Mouse (Mus musculus): ENCODE measurements around the gene Cryga. TPM values are rescaled to one million over a fixed set of nuclear protein-coding genes. Genes with fewer than 3 reads are reported as not detected.

Cryga gene
- total RNA-seq (2021) = not detected
- long read RNA-seq, experiment 1 = 0 reads
- long read RNA-seq, experiment 2 = 0 reads

DNA sequence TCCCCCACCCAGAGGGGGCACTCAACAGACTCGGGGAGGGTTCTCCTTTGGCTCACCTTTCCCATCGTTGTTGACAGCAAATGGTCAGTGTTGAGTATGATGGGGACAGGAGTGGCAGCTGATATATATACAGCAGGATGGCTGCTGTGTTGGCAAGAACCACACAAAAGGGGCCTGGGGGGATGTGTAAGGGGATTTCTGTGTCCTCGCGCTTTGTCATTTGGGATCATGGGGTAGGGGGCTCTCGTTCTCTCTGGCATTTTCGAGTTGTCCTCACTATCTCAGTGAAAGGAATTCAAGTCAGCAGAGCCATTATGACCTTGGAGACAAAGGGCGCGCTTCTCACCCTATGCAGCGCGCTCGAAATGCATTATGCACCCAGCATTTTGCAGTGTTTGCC is at the start of gene Cryga:
TSS of gene Cryga (minus strand) at position 101 of the 400 bp plus-strand sequence.
- no peak for DNase-seq (ENCODE audit: low spot score in 2 of 2)

DNA sequence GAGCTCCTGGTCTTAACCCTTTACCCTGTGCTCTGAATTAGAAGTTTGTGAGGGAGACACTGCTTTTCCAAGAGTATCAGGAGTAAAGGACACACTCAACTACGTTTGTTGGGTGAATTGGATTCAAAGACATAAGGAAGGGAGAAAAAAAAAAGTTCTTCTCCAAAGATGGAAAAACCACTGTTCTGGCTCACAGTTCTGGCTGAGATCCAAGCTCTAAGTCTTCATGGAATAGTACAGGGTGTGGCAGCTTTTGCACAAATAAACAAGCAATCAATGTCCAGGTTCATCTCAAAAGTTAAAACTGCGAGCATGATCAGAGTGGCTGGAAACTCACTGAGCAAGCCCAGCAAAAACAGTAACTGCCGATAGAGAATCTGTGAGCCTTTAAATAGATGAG is 44.8 kb upstream of the Cryga start:
- no peak for DNase-seq (ENCODE audit: low spot score in 2 of 2)

DNA sequence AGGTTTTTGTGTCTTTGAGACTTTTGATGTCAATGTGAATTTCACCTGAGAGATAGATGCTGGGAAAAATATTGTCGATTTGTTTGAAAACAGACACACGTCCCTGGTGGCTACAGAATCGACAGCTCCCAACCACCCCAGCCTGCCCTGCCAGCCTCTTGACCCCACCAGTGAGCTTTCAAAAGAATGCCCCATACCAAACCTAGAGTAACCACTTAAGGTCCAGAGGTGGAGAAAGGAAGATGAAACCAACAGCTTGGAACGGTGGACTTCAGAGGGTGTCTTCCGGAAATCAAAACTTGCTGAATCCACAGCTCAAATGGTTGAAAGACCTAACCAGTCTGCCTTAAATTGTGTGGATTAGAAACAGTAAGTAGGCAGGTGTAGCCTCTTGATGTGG is 44.2 kb upstream of the Cryga start:
- no peak for DNase-seq (ENCODE audit: low spot score in 2 of 2)

DNA sequence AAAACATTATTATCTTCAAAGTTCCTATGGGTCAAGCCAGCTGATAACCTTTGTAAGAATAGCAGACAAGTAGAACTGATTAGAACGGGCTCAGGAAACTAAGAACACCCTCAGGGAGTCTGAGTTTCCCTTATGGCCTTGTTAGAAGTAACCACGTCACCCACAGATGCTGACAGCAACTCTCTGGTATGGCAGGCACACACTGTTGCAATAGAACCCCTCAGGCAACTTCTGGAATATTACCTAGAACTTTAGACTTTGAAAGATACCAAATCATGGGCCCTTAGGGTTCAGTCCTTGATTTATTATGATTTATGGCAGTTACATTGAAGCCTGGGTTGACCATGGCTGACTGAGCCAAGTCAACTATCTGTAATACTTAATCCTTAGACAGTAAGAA is 43.4 kb upstream of the Cryga start:
- no peak for DNase-seq (ENCODE audit: low spot score in 2 of 2)

DNA sequence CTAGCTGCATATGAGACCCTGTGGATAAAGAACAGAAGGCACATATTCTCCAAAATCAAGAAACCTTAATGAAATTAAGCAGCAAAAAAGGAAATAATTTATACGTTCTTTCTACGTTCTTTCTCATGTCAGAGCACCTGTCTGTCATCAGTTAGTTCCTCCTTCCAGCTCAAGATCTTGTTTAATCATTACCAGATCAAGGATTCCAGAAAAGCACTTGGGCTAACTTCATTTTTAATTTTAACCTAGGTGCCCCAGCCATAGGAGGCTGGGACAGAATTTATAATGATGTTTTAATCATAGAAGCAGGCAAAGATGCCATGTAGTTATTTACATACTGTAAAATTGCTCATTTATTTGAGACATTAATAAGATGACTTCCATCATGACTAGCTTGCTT is 41.6 kb upstream of the Cryga start:
- no peak for DNase-seq (ENCODE audit: low spot score in 2 of 2)

DNA sequence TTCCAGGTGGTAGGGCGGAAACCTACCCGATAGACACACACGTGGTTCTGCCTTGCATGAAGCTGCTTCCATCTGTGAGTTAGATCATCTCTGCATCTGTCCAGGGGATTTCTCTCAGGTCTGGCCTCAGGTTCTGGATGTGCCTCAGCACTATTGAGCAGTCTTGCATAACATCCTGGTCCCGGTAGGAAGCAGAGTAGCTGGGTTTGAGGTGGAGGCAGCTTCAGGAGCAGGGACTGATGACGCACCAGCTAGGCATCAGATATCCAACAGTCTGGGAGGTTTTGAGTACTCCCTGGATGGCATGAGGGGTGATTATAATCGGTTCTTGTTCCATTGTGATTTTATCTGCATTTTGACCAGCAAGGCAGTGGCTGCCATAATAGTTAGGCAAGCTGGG is 34.4 kb upstream of the Cryga start:
- DNase-seq (ENCODE audit: low spot score in 2 of 2) = no peak

DNA sequence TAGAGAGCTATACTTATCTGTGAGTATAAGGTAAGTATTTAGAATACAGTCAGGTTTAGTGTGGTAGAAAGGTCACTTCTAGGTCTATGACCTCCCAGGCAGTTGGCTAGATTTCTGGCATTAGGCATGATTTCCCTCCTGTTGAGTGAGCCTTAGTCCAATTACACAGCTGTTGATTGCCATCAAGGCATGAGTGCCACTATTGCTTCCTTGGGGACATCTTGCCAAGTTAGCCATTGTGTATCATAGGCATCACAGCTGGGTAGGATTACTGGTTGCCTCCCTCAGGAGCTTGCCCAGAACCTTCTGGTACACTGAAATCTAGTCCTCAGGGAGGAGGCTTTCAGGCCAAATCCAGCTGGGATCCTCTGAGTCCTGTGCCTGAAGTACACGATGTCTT is 29.7 kb upstream of the Cryga start:
- DNase-seq (ENCODE audit: low spot score in 2 of 2) = no peak

DNA sequence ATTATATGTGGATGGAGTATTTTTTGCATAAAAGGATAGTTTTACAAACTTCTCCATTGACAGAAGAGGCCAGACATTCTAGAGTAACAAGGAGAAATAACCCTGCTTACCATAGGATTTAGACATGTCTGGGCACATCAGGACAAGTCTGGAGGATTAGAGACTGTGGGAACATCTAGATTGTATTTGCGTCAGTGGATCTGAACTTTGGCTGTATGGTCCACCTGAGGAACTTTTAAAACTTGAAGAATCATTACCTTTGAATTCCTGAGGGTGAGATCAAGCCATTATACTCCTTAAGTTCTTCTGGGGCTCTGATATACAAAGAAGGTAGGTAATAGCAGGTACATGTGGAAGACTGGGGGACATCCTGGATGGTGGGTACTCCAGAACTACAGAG is 28.5 kb upstream of the Cryga start:
- DNase-seq (ENCODE audit: low spot score in 2 of 2) = no peak

DNA sequence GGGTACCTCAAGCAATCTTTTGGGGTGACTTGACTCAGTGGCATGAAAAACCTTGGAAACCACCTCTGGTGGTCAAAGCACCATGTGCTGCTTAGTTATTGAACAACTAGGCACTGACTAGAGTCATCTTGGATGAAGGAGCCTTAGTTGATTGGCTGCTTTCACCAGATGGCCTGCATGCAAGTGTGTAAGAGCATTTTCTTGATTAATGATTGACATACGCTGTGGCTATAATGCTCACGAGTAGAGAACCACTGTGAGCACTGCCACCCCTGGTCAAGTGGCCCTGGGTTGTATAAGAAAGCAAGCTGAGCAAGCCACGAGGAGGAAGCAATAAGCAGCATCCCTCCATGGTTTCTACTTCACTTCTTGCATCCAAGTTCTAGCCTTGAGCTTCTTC is 27.1 kb upstream of the Cryga start:
- no peak for DNase-seq (ENCODE audit: low spot score in 2 of 2)

DNA sequence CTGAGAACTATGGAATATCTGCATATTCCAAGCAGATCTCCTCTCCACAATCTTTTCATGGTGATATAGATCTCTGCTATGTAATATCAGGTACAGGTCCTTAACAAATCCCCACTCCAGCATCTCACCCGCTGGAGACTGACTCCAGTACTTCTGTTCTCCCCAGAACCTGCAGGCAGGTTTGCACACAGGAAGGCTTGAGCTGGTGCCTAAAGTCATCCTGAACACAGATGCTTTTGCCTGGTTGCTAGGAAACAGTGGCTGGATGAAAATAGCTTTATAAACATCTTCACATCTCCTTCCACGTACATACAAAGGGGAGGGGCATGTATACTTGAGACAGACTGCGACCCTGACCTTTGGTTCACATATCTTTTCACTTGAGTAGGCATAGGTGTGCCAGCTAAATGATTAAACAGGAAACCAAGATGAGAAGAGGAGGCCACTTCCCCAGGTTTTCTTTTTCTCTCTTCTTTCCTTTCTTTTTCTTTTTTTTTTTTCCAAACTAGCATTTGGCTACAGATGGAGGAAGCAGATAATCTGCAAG is 26.5 kb upstream of the Cryga start:
- DNase-seq (ENCODE audit: low spot score in 2 of 2) = no peak

DNA sequence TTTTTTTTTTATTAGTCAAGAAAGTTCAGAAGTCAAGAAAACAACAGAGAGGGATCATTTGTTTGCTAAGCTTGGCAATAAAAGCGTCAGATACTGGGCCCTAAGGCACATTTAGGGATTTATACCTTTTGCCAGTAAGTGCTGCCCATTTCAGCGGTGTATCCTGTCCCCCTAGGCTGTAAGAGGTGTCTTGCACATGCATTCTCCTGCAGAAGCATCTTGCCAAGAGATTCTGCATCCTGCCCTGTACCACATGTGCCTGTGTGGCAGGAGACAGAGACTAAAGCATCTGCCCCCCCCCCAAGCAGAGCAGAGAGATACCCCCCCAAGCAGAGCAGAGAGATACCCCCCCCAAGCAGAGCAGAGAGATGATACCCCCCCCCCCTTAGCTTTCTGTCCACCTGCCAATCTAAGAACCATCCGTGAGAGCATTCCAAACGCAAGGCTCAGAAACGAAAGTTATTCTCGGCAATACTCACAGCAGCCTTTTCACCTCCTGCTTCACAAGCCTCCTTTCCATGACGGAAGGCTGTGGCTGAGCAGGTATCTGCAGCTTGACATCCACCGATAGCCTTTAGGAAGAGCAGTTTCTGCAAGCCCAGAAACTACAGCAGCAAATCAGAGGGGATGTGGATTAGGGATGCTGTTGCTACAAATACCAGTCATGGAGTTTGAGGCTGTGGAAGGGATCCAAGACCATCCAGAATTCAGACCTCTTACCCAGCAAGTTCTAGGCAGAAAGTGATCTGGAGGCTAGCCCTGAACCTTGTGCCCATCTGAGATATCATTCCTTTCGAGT is 19.6 kb upstream of the Cryga start, which contains the start of gene D630023F18Rik:
TSS of gene D630023F18Rik (minus strand) at position 641 of the 799 bp plus-strand sequence.
- no peak for DNase-seq (ENCODE audit: low spot score in 2 of 2)

DNA sequence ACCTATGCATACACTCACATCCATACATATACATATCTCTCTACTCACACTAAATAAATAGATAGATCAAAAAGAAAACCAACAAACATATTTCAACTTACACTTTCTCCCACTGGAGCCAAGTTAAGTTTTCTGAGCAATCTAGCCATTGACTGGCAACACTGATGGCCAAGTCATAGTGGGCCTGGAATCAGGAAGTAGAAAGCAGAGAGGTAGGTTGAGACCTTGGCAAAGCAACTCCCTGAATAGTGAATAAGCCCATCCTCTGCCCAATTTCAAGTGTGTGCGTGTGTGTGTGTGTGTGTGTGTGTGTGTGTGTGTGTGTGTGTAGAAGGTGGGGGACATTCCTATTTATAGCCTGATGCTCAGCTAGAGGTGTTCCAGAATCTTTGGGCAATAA is 16.3 kb upstream of the Cryga start, which contains the start of gene Gm28845:
TSS of gene Gm28845 (minus strand) at position 121 of the 400 bp plus-strand sequence.
- no peak for DNase-seq (ENCODE audit: low spot score in 2 of 2)

DNA sequence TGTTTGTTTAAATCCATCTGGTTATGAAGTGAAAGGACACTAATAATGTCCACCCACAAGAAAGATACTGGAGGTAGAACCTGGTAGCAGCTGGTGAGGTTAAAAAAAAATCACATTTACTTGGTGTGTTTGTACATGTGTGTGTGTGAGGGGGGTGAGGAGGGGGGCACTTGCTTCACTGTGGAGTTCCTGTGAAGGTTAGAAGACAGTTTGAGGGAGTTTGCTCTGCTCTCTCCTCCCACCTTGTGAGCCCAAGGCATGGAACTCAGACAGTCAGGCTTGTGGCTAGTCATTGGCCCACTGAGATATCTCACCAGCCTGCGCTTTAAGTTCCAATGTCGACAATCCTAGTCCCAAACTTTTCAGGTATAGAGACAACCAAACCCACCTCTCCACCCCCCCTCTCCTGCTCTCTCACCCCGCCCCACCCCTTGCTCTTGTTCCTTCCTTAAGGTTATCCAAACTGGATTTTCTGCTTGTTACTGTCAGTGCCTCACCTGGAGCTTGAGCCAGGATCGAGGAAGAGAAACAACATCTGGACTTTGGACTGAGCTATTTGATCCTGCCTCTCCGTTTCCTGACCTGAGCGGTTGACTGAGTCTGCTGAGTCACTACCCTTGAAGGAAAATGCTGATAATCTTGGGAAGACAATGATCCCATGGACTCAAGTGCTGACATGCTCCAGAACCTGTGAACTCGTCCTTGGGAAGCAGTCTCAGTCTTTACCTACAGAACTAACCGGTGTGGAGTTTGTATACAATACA is 15.2 kb upstream of the Cryga start:
- DNase-seq (ENCODE audit: low spot score in 2 of 2) = no peak

DNA sequence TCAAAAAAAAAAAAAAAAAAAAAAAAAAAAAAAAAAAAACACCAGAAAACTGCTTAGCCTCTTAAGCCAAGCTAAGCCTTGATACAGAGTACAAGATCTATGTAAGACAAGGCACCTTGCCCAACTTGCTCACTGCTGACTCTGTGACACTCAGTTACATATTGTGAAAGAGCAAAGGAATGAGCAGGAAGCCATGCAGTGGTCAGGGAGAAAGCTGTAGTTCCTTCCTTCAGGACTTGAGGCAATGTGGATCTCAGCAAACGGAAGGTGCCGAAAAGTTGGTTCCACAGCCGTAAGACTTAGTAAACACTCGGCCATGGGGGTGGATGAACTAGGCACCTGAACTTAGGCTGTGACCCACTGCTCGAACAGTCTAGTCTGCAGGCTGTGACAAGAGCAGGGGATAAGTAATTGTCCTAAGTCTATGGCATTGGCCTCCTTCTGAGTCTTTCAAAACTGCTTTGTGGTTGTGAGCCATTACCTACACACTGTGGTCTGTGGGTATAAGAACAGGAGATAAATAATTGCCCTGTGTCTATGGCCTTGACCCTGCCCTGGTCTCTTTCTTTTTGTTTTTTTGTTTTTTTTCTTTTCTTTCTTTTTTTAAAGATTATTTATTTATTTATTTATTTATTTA is 10.5 kb upstream of the Cryga start:
- no peak for DNase-seq (ENCODE audit: low spot score in 2 of 2)

DNA sequence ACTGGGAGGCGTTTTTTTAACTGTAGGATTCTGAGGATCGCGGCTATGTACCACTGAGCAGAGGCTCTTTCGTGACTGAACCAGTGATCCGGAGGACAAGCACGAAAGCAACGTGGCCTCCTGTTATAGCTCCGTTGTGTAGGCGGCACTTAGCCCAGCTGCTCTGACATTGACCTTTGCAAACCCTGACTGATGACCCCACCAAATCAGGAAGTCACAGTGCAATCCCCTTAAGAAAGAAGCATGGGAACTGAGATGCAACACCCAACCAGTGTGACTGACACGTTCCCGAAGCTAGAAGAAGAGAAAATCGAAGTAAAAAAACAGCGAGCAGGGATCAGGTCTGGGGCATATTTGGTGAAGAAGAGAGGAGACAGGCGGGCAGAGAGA is 9.6 kb upstream of the Cryga start:
- no peak for DNase-seq (ENCODE audit: low spot score in 2 of 2)

DNA sequence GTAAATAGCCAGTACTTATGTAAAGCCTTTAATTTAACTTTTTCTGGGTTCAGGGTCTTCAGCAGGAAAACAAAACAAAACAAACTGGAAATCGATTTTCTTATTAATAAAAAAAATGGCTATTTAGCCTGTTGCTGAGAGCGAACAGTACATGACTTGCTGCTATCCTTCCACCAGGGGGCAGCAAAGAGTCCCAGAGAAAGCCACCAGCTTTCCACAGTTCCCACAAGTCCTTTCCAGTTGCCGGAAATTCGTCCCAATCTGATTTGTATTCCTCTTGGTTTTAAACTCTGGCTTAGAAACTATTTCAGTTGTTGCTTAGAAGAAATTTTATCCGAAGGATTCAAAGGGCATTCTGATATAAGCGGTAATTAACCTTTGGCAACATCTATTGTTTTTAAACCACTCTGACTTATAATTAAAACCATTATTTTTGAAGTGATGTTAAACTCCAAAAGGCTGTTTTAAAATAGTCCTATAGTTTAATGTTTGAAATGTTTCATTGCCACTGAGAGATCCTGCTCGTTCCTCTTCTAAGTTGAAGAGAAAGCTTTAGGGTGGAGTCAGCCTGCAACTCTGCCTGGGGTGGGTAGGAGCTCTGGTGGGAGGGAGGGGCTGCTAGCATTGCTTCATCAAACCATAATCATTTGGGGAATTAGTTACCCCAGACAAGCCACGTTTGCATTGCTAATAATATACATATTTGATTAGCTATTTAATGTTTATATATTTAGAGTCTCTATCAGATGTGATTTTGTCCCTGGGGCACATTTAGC is 9.0 kb upstream of the Cryga start:
- peak; percentile 51 to 71 for DNase-seq (ENCODE audit: low spot score in 2 of 2)

DNA sequence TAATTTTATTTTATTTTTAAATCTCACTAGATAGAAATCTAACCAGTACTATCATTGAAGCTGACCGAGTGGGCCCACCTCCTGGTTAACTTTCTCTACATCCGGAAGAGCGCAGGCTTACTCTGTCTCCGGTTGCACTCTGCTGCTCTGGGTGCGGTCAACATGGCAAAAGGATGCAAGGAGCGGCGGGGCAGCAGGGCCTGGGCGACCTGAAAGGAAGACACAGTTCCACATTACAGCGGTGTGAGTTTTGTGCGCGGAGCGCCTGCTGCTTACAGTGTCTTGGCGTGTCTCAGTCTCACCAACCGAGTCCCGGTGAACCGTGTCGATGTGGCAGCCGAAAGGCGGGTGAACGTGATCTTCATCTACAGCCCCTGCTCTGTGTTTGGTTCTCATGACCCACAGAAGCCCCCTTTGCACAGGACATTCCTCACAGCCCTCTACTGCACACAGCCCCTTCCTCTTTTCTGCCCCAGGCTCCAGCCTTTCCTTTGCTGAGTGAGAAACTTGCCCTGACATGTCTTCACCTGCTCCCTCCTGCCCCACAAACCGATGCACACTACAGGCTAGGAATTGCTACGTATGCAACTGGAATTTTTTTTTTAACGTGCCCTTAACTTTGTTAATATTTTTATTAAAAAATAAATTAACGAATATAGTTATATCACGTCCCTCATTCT is 6.7 kb upstream of the Cryga start:
- no peak for DNase-seq (ENCODE audit: low spot score in 2 of 2)

DNA sequence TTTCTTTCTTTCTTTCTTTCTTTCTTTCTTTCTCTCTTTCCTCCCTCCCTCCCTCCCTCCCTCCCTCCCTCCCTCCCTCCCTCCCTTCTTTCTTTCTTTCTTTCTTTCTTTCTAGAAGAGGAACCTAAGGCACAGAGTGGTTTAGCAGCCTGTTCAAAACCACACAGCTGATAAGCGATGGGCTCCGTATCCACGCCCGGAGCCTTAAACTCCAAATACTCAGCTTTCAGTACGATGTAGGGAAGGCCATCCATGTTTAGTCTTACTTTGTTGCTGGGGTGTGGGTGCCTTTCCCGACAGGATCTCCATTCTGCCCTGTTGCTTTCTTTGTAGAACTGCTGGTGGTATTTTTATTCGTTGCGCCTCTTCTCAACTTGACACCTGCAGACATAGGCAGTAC is 6.0 kb upstream of the Cryga start:
- DNase-seq (ENCODE audit: low spot score in 2 of 2) = no peak

DNA sequence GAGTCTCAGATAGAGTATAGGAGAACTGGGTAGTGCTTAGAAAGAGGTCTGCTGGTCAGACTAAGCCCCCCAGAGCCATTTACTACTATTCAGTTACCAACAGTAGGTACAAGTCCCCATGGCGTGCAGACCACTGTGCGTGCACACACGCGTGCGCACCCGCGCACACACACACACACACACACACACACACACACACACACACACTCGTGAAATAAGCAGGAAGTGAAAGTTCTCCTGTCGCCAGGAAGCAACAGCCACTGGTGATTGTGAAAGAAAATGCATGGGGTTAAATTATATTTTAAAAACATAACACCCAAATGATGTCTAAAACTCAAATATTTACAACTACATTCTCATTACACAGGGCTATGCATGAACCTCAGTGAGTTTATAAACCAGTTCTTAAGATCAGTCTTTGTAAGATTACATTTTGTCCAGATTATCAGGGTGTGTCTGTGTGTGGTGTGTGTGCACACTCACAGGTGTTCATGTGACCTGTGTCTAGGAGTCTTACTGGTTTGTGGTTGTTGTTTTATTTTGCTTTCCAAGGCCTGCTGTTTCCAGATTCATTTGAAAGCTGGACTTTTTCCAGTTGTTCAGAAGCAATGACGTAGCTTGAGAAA is 4.6 kb upstream of the Cryga start:
- no peak for DNase-seq (ENCODE audit: low spot score in 2 of 2)

DNA sequence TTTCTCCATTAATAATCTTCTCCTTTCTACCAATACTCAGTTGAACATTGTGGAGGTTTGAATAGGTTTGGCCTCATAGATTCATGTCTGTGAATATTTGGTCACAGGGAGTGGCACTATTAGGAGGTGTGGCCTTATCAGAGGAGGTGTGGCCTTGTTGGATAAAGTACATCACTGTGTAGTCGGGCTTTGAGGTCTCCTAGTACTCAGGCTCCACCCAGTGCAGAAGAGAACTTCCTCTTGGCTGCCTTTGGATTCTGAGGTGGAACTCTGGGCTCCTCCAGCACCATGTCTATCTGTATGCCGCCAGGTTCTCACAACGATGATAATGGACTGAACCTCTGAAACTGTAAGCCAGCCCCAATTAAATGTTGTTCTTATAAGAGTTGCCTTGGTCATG is 6.2 kb downstream of the Cryga start:
- DNase-seq (ENCODE audit: low spot score in 2 of 2) = no peak
